Mouse (Mus musculus) heart, embryonic 11.5 days (tissue): ENCODE measurements around the gene Gm49383. TPM values are rescaled to one million over a fixed set of nuclear protein-coding genes. Genes with fewer than 3 reads are reported as not detected.

Source experiments
- ATAC-seq: fragments of 200-750 bp; cut with Nextera tagmentation; replicated peaks from 2 replicates; pipeline ENCODE4 v1.8.0; 2017; ENCODE audit warnings: moderate library complexity; ENCODE audit not compliant: insufficient number of reproducible peaks, low FRiP score, low TSS enrichment
- H3K27ac ChIP-seq: fragments of 300-500 bp; sonication (generic); 2 replicates; pipeline ENCODE4 v1.5.1; 2014; ENCODE audit warnings: mild to moderate bottlenecking, low read depth, low read length
- H3K27me3 ChIP-seq: fragments of 300-500 bp; sonication (generic); 2 replicates; pipeline ENCODE4 v1.6.1; 2014; ENCODE audit warnings: mild to moderate bottlenecking, low read length, mixed read lengths; ENCODE audit not compliant: control insufficient read depth, insufficient read depth
- H3K36me3 ChIP-seq: fragments of 300-500 bp; sonication (generic); 2 replicates; pipeline ENCODE4 v1.6.1; 2014; ENCODE audit warnings: mild to moderate bottlenecking, low read length, moderate library complexity, mixed read lengths; ENCODE audit not compliant: control insufficient read depth, insufficient read depth
- H3K4me1 ChIP-seq: fragments of 300-500 bp; sonication (generic); 2 replicates; pipeline ENCODE4 v1.6.1; 2014; ENCODE audit warnings: low read length; ENCODE audit not compliant: control insufficient read depth, insufficient read depth
- H3K4me2 ChIP-seq: fragments of 300-500 bp; sonication (generic); 2 replicates; pipeline ENCODE4 v1.6.1; 2014; ENCODE audit warnings: mild to moderate bottlenecking, moderate library complexity
- H3K4me3 ChIP-seq: fragments of 300-500 bp; sonication (generic); 2 replicates; pipeline ENCODE4 v1.5.1; 2014; ENCODE audit warnings: low read depth, low read length
- H3K9ac ChIP-seq: fragments of 300-500 bp; sonication (generic); 2 replicates; pipeline ENCODE4 v1.6.1; 2014; ENCODE audit warnings: mild to moderate bottlenecking, low read depth, low read length, moderate library complexity
- H3K9me3 ChIP-seq: fragments of 300-500 bp; sonication (generic); replicated peaks from 2 replicates; pipeline ENCODE4 v1.6.1; 2016; ENCODE audit warnings: low read length; ENCODE audit not compliant: control insufficient read depth
- WGBS: fragments of 180-500 bp; shearing (Covaris S2); extraction: QIAGEN DNeasy Blood & Tissue Kit; methylation state at CpG from one replicate; pipeline ENCODE4 v1.1.7; 2014; ENCODE audit not compliant: insufficient replicate concordance; 5-methylcytosine and 5-hydroxymethylcytosine counted together
- polyA plus RNA-seq: library from polyadenylated mRNA; unstranded; fragments of >200 nt; fragmentation: Nextera tagmentation; extraction: Ambion mirVana; gene quantifications from 2 replicates; pipeline ENCODE4 v1.2.1, GENCODE M21; 2014

Gm49383 gene
- 19.0 and 20.9 TPM in 2 replicates for polyA plus RNA-seq

DNA sequence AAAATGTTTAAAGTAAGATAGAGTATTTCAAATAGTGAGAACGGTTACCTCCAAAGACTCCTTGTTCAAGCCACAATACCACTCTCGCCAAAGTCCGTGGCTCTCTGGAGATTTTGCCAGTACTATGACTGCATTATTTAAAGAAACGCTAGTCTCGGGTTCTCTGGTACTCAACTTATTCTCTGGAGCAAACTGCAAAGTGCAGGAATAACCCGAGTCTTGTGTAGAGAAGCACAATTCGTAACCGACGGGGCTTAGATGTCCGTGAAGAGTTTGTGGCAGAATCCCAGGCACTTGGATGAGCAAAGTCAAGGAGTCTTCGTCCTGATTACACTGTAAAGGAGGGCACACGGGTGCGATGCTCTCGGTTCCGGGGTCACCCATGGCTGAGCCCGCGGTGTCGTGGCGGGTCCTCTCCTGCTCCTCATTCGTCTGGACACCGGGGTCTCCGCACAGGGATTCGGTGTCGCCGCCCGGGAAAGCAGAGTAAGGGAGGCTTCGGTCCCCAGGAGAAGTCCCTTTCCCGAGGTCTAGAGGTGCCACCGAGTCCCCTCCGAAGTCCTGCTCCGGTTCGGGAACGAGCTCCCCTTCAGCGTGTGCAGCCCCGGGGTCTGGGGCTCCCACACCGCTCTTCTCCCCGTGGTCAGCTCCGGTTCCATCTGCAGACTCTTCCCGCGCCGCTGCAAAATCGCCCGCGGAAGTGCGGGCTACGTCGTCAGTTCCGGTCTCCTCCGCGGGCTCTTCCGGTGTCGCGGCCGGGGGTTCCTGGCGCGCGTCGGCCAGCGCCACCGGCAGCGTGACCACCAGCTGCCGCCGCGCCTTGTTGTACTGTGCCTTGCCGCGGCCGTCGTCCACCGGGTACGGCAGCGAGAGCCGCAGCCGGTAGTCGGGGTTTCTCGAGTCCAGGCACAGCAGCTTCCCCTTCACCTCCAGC, at the start of gene Gm49383:
Gene Gm49383, minus strand, starts transcription at position 661 of the 934 bp plus-strand sequence.
- Histone ChIP-seq H3K9me3 (no peaks in the 10 kb centered on the region), H3K4me3 (peak within 1 kb of the TSS; percentile 97), H3K4me1 (peaks cover 14% of the 10 kb centered on the region), H3K36me3 (peaks cover 6% of the 10 kb centered on the region; the same call in 1 of the 2 replicates), H3K27me3 (no peaks in the 10 kb centered on the region), H3K9ac (peak within 1 kb of the TSS; percentile 93), H3K27ac (peak within 1 kb of the TSS; percentile 81), H3K4me2 (peak within 1 kb of the TSS; percentile 99)
- ATAC-seq: peak; percentile 72
- under 1% methylated on average over 75 of the region's 75 CpGs for WGBS

DNA sequence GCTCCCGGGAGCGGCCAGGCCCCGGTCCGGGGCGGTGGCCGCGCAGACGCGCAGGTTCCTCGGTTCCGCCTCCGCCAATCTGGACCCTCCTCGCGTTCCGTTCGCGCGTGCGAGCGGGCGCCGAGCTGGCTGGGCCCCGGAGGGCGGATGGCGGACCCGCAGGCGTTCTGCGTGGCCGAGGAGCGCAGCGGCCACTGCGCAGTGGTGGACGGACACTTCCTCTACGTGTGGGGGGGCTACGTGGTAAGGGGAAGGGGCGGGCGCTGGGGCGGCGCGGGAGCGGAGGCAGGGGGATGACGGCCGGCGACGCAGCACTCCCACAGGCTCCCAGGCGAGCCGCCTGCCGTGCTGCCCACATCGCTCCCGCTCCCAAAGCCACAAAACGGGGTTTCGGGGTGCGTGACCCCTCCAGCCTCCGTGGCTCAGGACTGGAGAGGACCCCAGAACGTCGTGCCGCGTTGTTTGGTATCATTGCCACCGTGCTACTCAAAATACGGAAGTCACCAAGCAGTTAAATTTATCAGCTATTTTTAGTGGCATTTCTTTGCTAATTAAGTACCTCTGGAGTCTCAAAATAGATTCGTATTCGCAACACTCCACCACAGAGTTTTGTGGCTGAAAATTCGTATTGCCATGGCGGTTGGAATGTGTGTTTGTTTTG, 45.0 kb upstream of the Gm49383 start:
- 0 out of 2 replicates have a peak, but pooled peaks cover 3% of the 10 kb centered on the region for H3K4me1 ChIP-seq
- WGBS: under 1% methylated on average over 63 of the region's 64 CpGs

DNA sequence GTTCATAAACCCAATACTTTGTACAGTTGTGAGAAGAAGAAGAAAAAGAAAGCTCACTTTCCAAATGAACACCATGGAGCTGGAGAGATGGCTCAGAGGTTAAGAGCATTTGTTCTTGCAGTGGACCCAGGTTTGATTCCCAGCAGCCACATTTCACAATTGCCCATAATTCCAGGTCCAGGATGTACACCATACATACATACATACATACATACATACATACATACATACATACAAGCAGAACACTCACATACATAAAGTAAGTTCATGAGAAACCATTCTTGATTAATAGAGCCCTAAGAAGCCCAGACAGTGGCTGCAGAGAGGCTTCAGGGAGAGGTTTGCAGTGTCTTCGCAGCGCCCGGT, 44.5 kb upstream of the Gm49383 start:
- 0% methylated on average over 3 of the region's 3 CpGs for WGBS
- no peak for ATAC-seq
- H3K4me2 ChIP-seq: peak overlapping the region; percentile 67

More for the DNA sequence above, 45.0 kb upstream of the Gm49383 start:
- peak overlapping the region; percentile 89 for H3K27ac ChIP-seq
- H3K4me2 ChIP-seq: peak overlapping the region; percentile 67
- H3K9ac ChIP-seq: peak overlapping the region; percentile 91
- H3K36me3 ChIP-seq: no peaks in the 10 kb centered on the region
- peak; percentile 82 for ATAC-seq
- H3K27me3 ChIP-seq: no peaks in the 10 kb centered on the region
- peak overlapping the region; percentile 78 for H3K4me3 ChIP-seq
- no peaks in the 10 kb centered on the region for H3K9me3 ChIP-seq

DNA sequence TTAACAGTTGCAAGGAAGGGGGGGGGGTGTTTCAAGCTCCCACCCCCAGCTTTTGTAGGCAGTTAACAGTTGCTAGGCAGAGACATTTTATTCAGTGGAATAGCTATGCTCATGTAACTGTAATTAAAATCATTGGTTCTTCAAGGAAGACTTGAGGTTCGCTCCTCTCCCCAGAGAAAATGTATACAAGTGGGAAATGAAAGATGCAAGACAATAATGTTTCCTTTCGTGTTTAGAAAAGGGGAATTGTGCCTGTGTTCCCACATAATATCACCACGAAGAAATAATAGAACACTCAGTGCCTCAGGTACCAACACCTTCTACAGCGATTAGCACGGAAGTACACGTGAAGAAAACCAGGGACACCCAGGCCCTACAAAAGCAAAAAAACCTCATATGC, 44.0 kb upstream of the Gm49383 start, which contains the start of gene Klhdc1:
Gene Klhdc1, plus strand, starts transcription at position 301 of the 400 bp plus-strand sequence.
- Histone ChIP-seq H3K4me3 (peak within 1 kb of the TSS; percentile 78), H3K36me3 (no peaks in the 10 kb centered on the region), H3K9me3 (no peaks in the 10 kb centered on the region), H3K9ac (peak within 1 kb of the TSS; percentile 91), H3K4me2 (peak within 1 kb of the TSS; percentile 67), H3K4me1 (0 out of 2 replicates have a peak, but pooled peaks cover 3% of the 10 kb centered on the region), H3K27ac (peak within 1 kb of the TSS; percentile 89), H3K27me3 (no peaks in the 10 kb centered on the region)
- WGBS: 65% methylated on average over 6 of the region's 6 CpGs
- ATAC-seq: no peak

More for the DNA sequence above, 44.5 kb upstream of the Gm49383 start:
- Histone ChIP-seq H3K27ac (peak overlapping the region; percentile 89), H3K9ac (peak overlapping the region; percentile 91), H3K36me3 (no peaks in the 10 kb centered on the region), H3K4me1 (0 out of 2 replicates have a peak, but pooled peaks cover 3% of the 10 kb centered on the region), H3K9me3 (no peaks in the 10 kb centered on the region), H3K27me3 (no peaks in the 10 kb centered on the region), H3K4me3 (peak overlapping the region; percentile 78)

DNA sequence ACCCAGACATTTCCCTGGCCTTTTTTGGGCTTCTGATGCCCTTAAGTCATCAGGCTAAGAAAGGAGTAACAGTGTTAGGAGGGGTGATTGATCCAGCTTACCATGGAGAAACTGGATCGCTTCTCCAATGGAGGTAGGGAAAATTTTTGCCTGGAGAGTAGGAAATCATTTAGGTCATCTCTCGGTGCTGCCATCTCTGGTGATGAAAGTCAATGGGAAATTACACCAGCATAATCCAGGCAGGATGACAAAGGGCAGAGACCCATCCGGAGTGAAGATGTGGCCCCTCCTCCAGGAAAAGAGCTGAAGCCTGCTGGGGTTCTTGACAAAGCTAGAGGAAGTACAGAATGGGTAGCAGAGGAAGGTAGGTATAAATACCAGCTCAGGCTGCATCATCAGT, 41.4 kb upstream of the Gm49383 start:
- no peak overlapping the region for H3K9ac ChIP-seq
- H3K36me3 ChIP-seq: no peaks in the 10 kb centered on the region
- no peak overlapping the region for H3K27ac ChIP-seq
- no peaks in the 10 kb centered on the region for H3K9me3 ChIP-seq
- H3K27me3 ChIP-seq: no peaks in the 10 kb centered on the region
- no peak overlapping the region for H3K4me2 ChIP-seq
- no peak overlapping the region for H3K4me3 ChIP-seq
- 36% methylated on average over 3 of the region's 3 CpGs for WGBS
- 0 out of 2 replicates have a peak, but pooled peaks cover 3% of the 10 kb centered on the region for H3K4me1 ChIP-seq
- ATAC-seq: no peak

DNA sequence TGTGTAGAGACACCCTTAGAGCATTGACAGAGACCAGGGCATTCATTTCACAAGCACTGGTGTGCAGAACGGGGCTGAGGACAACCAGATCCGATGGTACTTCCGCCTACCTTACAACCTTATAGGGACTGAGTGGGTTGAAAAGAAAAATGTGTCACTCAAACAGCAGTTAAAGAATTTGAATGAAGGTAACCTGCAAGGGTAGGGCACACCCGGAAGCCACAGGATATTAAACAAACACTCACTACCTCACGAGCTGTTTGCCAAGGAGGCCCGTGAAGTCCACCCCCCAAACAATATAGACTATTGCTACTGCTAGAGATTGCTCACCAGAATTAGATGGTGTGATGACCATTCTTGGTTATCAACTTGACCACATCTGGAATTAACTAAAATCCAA, 38.9 kb upstream of the Gm49383 start:
- Histone ChIP-seq H3K4me1 (no peaks in the 10 kb centered on the region), H3K9me3 (no peaks in the 10 kb centered on the region), H3K4me3 (no peak overlapping the region), H3K9ac (no peak overlapping the region), H3K4me2 (no peak overlapping the region), H3K36me3 (no peaks in the 10 kb centered on the region), H3K27ac (no peak overlapping the region), H3K27me3 (no peaks in the 10 kb centered on the region)
- no peak for ATAC-seq
- 78% methylated on average over 6 of the region's 6 CpGs for whole genome bisulfite sequencing

DNA sequence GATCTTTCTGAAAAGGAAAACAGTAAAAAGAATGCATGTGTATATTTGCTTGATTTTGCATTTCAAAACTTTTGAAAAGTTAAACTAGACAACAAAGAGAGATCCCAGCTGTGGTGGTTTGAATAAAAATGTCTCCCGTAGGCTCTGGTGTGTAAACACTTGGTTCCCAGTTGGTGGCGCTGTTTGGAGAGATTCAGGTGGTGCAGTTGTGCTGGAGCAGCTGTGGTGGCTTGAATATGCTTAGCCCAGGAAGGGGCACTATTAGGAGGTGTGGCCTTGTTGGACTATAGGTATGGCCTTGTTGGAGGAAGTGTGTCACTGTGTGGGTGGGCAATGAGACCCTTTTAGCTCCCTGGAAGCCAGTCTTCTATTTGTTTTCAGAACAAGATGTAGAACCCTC, 32.3 kb upstream of the Gm49383 start:
- 75% methylated on average over 2 of the region's 2 CpGs for WGBS
- H3K4me1 ChIP-seq: peaks cover 4% of the 10 kb centered on the region; the same call in 1 of the 2 replicates

DNA sequence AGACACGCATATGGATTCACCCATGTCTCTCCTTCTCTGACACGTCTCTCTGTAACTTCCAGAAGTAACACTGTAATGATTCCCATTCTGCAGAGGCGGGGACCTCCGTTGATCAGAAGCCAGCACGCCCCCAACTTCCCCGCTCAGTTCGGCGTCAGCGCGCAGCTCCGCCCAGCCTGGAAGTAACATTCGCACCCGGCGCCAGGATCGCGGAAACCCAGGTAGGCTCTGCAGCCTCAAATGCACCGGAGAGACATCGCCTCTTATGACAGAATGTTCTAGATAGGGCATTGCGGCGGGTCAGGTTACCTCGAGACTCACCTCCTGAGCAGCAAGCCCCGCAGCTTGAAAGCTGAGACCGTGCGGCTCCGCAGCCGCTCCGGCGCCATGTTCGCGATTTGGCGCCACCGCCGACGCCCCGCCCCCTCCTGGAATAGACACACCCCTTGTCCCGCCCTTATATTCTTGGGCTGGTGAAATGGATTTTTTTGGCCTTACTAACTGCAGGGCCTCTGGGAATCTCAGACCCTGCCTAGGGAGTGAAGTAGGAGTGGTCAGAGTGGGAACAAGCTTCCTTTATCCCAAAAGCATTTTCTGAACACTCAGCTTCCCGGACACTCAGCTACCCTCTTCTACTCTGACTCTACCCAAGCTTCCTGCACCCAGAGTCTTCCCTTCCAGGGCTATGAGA, 31.0 kb upstream of the Gm49383 start, which contains the start of gene Pole2:
Gene Pole2, minus strand, starts transcription at position 420 of the 691 bp plus-strand sequence.
- Histone ChIP-seq H3K4me2 (peak within 1 kb of the TSS; percentile 57), H3K4me1 (peaks cover 4% of the 10 kb centered on the region; the same call in 1 of the 2 replicates), H3K4me3 (peak within 1 kb of the TSS; percentile 69), H3K36me3 (peaks cover 3% of the 10 kb centered on the region; the same call in 1 of the 2 replicates), H3K27me3 (no peaks in the 10 kb centered on the region), H3K27ac (peak within 1 kb of the TSS; percentile 84), H3K9me3 (no peaks in the 10 kb centered on the region), H3K9ac (peak within 1 kb of the TSS; percentile 78)
- peak; percentile 92 for ATAC-seq
- under 1% methylated on average over 37 of the region's 37 CpGs for WGBS

More for the DNA sequence above, 32.3 kb upstream of the Gm49383 start:
- no peak for ATAC-seq
- no peak overlapping the region for H3K27ac ChIP-seq
- H3K36me3 ChIP-seq: no peaks in the 10 kb centered on the region
- no peak overlapping the region for H3K4me3 ChIP-seq
- H3K9me3 ChIP-seq: no peaks in the 10 kb centered on the region
- H3K9ac ChIP-seq: no peak overlapping the region
- H3K27me3 ChIP-seq: no peaks in the 10 kb centered on the region
- H3K4me2 ChIP-seq: no peak overlapping the region
